Mouse (Mus musculus) midbrain, embryonic 13.5 days (tissue): ENCODE data around the gene Fbln2. TPM values are rescaled to one million over a fixed set of nuclear protein-coding genes. Genes with fewer than 3 reads are reported as not detected.

Source experiments
- ATAC-seq: fragments of 200-750 bp; cut with Nextera tagmentation; 2 replicates; pipeline ENCODE4 v1.8.0; 2017; ENCODE audit warnings: mild to moderate bottlenecking, moderate TSS enrichment, moderate library complexity
- H3K27ac ChIP-seq: fragments of 300-500 bp; sonication (generic); 2 replicates; pipeline ENCODE4 v1.5.1; 2015; ENCODE audit warnings: inconsistent platforms, mild to moderate bottlenecking, moderate library complexity
- H3K27me3 ChIP-seq: fragments of 300-500 bp; sonication (generic); 2 replicates; pipeline ENCODE4 v1.6.1; 2015; ENCODE audit warnings: mild to moderate bottlenecking, inconsistent platforms
- H3K36me3 ChIP-seq: fragments of 300-500 bp; sonication (generic); 2 replicates; pipeline ENCODE4 v1.6.1; 2015; ENCODE audit warnings: mild to moderate bottlenecking, inconsistent platforms
- H3K4me1 ChIP-seq: fragments of 300-500 bp; sonication (generic); replicated peaks from 2 replicates; pipeline ENCODE4 v1.6.1; 2015; ENCODE audit warnings: inconsistent platforms
- H3K4me2 ChIP-seq: fragments of 300-500 bp; sonication (generic); replicated peaks from 2 replicates; pipeline ENCODE4 v1.6.1; 2015; ENCODE audit warnings: moderate library complexity, mild to moderate bottlenecking, inconsistent platforms
- H3K4me3 ChIP-seq: fragments of 300-500 bp; sonication (generic); replicated peaks from 2 replicates; pipeline ENCODE4 v1.5.1; 2015; ENCODE audit warnings: mild to moderate bottlenecking, inconsistent platforms
- H3K9ac ChIP-seq: fragments of 300-500 bp; sonication (generic); replicated peaks from 2 replicates; pipeline ENCODE4 v1.6.1; 2015; ENCODE audit warnings: mild to moderate bottlenecking, inconsistent platforms
- H3K9me3 ChIP-seq: fragments of 300-500 bp; sonication (generic); 2 replicates; pipeline ENCODE4 v1.6.1; 2016; ENCODE audit warnings: mild to moderate bottlenecking, inconsistent platforms
- WGBS: fragments of 180-500 bp; shearing (Covaris S2); methylation state at CpG from one replicate; pipeline ENCODE4 v1.1.7; 2015; 5-methylcytosine and 5-hydroxymethylcytosine counted together
- polyA plus RNA-seq: library from polyadenylated mRNA; unstranded; fragments of >200 nt; fragmentation: Nextera tagmentation; extraction: Ambion mirVana; gene quantifications from 2 replicates; pipeline ENCODE4 v1.2.1, GENCODE M21; 2015

Fbln2 gene
- polyA plus RNA-seq, 1 experiment from 2014 or later: 11.1 TPM

DNA sequence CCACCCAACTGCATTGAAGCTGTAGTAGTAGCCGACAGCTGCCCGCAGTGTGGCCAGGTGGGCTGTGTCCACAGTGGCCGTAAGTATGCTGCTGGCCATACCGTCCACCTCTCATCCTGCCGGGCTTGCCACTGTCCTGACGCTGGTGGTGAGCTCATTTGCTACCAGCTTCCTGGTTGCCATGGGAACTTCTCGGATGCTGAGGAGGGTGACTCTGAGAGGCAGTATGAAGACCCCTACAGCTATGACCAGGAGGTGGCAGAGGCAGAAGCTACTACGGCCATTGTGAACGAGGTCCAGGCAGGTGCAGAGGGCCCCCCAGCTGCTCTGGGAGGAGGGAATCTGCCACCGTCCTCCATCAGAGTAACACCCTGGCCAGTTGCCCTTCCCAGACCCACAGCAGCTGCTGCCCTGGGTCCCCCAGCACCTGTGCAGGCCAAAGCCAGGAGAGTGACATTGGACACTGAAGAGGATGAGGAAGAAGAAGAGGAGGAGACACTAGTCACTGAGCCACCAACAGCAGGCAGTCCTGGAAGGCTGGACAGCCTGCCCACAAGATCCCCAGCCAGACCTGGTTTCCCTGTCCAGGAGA is 21.3 kb downstream of the Fbln2 start:
- Histone ChIP-seq H3K27me3 (no peaks in the 10 kb centered on the region), H3K4me3 (no peak overlapping the region), H3K4me1 (peaks cover 18% of the 10 kb centered on the region), H3K9me3 (no peaks in the 10 kb centered on the region), H3K36me3 (no peaks in the 10 kb centered on the region), H3K4me2 (no peak overlapping the region), H3K9ac (no peak overlapping the region), H3K27ac (no peak overlapping the region)
- WGBS: 60% methylated on average over 10 of the region's 10 CpGs
- ATAC-seq: no peak

DNA sequence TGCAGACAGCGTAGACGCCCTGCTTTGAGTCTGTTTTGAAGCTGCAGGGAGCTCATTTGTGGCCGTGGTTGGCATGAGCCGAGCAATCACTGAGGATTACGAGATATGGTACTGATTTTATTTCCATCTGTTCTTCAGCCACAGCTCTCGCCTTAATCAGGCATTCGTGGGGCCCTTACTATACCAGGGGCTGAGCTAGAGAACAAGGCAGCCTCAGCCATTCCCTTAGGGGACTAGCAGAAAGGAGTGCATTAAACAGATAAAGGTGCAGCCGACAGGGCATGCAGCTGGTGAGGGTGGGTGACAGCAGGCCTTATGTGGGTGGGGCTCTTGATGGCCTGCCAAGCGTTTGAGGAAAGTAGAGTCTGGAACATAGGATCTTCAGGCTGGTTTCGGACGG is 23.8 kb downstream of the Fbln2 start:
- no peaks in the 10 kb centered on the region for H3K36me3 ChIP-seq
- H3K27ac ChIP-seq: peak overlapping the region; percentile 45; the same call in 1 of the 2 replicates
- no peak overlapping the region for H3K4me3 ChIP-seq
- H3K4me2 ChIP-seq: no peak overlapping the region
- peak; percentile 49 for ATAC-seq
- no peaks in the 10 kb centered on the region for H3K27me3 ChIP-seq
- no peak overlapping the region for H3K9ac ChIP-seq
- no peaks in the 10 kb centered on the region for H3K9me3 ChIP-seq
- peaks cover 18% of the 10 kb centered on the region for H3K4me1 ChIP-seq
- WGBS: 50% methylated on average over 11 of the region's 11 CpGs

DNA sequence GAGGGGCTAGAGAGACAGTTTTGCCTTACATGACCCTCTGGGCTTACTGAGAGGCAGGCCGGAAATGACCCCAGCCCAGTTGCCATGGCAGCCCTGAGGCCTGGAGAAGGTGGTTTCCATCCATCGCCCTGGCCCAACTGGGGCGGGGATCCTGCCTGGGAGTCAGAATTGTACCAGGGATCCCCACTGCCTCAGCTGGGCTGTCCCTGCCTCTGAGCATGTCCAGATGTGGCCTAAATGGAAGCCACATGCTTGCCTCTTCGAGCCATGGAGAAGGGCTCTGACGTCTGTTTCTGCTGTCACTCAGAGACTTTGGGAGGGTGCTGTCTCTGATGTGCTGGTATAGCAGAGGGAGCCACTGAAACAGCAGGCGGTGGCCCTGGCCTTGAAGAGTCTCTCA is 24.2 kb downstream of the Fbln2 start:
- no peaks in the 10 kb centered on the region for H3K9me3 ChIP-seq
- WGBS: 58% methylated on average over 6 of the region's 6 CpGs
- no peaks in the 10 kb centered on the region for H3K36me3 ChIP-seq
- no peak overlapping the region for H3K4me2 ChIP-seq
- no peak overlapping the region for H3K4me3 ChIP-seq
- H3K9ac ChIP-seq: no peak overlapping the region
- peaks cover 18% of the 10 kb centered on the region for H3K4me1 ChIP-seq
- no peaks in the 10 kb centered on the region for H3K27me3 ChIP-seq
- H3K27ac ChIP-seq: no peak overlapping the region; the same call in 1 of the 2 replicates
- ATAC-seq: peak; percentile 31; the same call in 1 of the 2 replicates

DNA sequence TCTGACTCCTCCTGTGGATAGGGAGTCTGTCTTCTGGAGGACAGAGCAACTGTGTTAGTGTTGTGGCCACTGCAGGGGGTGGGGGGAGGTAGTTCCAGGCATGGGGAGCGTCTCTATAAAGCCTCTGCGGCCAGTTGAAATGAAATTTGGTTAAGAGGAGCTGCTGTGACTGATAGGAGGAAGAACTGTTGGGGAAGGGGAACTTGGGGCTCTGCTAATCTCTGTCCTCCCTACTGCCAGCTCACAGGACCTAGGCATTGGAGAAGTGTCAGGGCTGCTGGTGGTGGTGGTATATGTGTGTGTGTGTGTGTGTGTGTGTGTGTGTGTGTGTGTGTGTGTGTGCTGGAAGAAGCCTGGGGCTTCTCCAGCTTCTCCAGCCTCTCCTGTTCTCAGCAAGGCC is 25.0 kb downstream of the Fbln2 start:
- peaks cover 3% of the 10 kb centered on the region; the same call in 1 of the 2 replicates for H3K27me3 ChIP-seq
- no peaks in the 10 kb centered on the region for H3K9me3 ChIP-seq
- H3K27ac ChIP-seq: no peak overlapping the region
- WGBS: 66% methylated on average over 2 of the region's 2 CpGs
- no peak for ATAC-seq
- H3K4me2 ChIP-seq: no peak overlapping the region
- peaks cover 18% of the 10 kb centered on the region for H3K4me1 ChIP-seq
- no peaks in the 10 kb centered on the region for H3K36me3 ChIP-seq
- H3K9ac ChIP-seq: no peak overlapping the region
- H3K4me3 ChIP-seq: no peak overlapping the region

DNA sequence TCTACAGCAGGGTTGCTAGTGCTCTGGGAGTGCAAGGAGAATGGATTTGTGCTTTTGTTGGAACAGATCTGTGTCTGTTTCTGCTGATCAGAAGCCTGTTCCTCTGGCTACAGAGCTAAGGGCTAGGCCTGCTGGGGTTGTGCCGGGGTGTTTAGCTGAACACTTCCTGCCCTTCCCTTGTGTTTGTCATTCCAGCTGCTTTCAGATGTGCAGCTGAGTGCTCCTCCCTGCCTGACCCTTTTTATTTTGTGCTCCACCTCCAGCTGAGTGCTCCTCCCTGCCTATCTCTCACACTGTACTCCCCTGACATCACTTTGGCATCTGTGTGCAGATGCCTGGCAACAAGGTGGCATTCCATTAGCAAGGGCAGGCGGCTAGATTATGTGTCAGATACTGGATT is 28.3 kb downstream of the Fbln2 start:
- WGBS: 69% methylated on average over 2 of the region's 2 CpGs
- H3K9me3 ChIP-seq: no peaks in the 10 kb centered on the region
- H3K36me3 ChIP-seq: no peaks in the 10 kb centered on the region
- ATAC-seq: no peak
- 0 out of 2 replicates have a peak overlapping the region, but pooled peaks have one; percentile 5 for H3K27ac ChIP-seq
- H3K9ac ChIP-seq: no peak overlapping the region
- H3K4me1 ChIP-seq: peaks cover 16% of the 10 kb centered on the region
- no peak overlapping the region for H3K4me3 ChIP-seq
- H3K27me3 ChIP-seq: peaks cover 7% of the 10 kb centered on the region; the same call in 1 of the 2 replicates
- H3K4me2 ChIP-seq: no peak overlapping the region

DNA sequence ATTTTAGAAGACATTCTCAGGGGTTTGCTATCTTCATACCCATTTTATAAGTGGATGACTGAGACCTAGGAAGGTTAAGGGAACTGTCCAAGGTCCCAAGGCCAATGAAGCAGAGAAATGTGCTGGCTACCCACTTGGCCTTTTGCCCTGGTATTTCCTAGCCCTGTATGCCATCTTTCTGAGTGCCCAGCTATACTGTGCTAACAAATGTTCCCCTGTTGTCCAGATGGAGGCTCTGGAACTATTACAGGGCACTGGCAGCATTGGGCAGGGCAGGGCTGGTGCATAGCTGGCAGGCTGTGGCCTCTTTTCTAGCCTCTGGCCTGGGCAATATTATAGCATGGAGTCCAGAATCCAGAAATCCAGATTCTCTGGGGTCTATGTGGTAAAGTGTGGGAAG is 28.7 kb downstream of the Fbln2 start:
- Histone ChIP-seq H3K27me3 (peaks cover 7% of the 10 kb centered on the region; the same call in 1 of the 2 replicates), H3K36me3 (no peaks in the 10 kb centered on the region), H3K4me1 (peaks cover 16% of the 10 kb centered on the region), H3K9me3 (no peaks in the 10 kb centered on the region), H3K4me3 (no peak overlapping the region), H3K9ac (no peak overlapping the region), H3K4me2 (no peak overlapping the region), H3K27ac (no peak overlapping the region)
- ATAC-seq: no peak

DNA sequence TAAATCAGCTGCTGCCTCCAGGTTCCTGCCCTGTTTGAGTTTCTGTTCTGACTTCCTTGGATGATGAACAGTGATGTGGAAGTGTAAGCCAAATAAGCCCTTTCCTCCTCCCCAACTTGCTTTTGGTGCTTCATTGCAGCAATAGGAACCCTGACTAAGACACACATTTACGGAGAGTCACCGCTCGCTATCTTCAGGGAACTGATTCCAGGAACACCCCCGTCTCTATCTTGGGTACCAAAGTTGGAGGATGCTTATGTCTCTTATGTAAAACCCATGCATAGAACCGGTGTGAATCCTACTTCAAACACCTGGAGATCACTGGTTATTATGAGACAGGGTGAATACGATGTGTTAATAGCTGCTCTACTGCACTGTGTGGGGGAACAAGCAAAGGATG is 31.1 kb downstream of the Fbln2 start:
- no peaks in the 10 kb centered on the region for H3K36me3 ChIP-seq
- H3K27me3 ChIP-seq: peaks cover 13% of the 10 kb centered on the region; the same call in 1 of the 2 replicates
- no peak for ATAC-seq
- H3K4me3 ChIP-seq: no peak overlapping the region
- H3K4me1 ChIP-seq: peaks cover 8% of the 10 kb centered on the region
- 88% methylated on average over 6 of the region's 6 CpGs for WGBS
- H3K9ac ChIP-seq: no peak overlapping the region
- no peak overlapping the region for H3K27ac ChIP-seq
- no peaks in the 10 kb centered on the region for H3K9me3 ChIP-seq
- no peak overlapping the region for H3K4me2 ChIP-seq

DNA sequence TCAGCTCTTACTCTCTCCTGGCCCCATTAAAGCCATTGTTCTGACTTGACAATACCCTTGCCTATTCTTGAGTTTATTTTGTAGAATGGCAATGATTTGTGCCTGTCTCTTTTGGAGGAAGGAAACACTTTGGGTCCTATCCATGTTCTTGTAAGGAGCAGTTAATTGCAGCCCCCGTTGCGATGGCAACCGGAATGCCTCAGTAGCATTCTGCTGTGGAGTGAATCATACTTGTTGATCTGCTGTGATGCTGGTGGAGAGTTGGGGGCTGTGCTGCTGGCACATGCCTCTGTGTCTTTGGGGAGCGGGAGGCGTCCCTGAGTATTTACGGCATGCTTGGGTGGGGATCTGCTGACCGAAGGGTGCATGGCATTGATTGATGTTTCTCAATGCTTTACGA is 32.1 kb downstream of the Fbln2 start:
- ATAC-seq: no peak
- H3K27me3 ChIP-seq: peaks cover 14% of the 10 kb centered on the region; the same call in 1 of the 2 replicates
- no peak overlapping the region for H3K9ac ChIP-seq
- H3K9me3 ChIP-seq: no peaks in the 10 kb centered on the region
- WGBS: 79% methylated on average over 8 of the region's 8 CpGs
- no peak overlapping the region for H3K4me2 ChIP-seq
- H3K27ac ChIP-seq: no peak overlapping the region
- no peaks in the 10 kb centered on the region for H3K36me3 ChIP-seq
- peaks cover 8% of the 10 kb centered on the region for H3K4me1 ChIP-seq
- no peak overlapping the region for H3K4me3 ChIP-seq

DNA sequence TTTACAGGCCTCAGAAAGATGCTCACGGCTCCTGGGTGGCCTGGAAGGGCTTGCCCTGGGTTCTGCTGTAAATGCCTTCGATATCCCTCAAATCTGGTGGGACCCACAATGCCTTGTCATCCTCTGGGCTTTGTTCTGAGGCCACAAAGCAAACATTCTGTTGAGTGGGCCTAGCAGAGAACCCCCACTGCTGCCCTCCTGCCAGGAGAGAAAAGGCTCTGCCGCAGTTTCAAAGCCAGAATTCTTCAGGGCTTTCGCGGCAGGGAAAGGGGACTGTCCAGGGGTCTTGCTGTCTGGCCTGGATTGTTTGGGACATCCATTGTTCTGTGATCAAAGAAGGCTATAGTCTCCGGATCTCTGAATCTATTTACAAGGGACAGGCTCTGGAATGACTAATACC is 33.1 kb downstream of the Fbln2 start:
- Histone ChIP-seq H3K27ac (no peak overlapping the region), H3K4me3 (no peak overlapping the region), H3K9me3 (no peaks in the 10 kb centered on the region), H3K4me2 (no peak overlapping the region), H3K9ac (no peak overlapping the region), H3K4me1 (peaks cover 8% of the 10 kb centered on the region), H3K27me3 (peaks cover 14% of the 10 kb centered on the region; the same call in 1 of the 2 replicates), H3K36me3 (no peaks in the 10 kb centered on the region)
- WGBS: 3% methylated on average over 6 of the region's 6 CpGs
- no peak for ATAC-seq

DNA sequence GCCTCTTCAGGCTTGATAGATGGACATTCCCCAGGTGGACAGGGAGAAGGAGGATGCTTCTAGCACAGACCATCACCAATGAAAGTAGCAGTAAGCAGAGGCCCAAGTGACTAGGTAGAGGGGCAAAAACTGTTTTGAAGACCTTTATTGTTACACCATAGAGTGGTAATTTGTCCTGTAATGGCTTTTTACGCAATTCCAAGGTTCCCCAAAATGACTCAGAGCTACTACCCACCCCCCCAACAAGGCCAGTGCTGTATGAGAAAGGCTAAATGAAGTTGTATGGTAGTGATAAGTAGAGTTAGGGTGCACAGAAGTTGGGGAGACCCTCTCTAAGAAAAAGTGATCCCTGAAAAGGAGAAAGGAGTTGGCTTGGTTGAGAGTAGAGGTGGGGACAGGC is 35.1 kb downstream of the Fbln2 start:
- Histone ChIP-seq H3K4me1 (peaks cover 8% of the 10 kb centered on the region), H3K4me2 (no peak overlapping the region), H3K36me3 (no peaks in the 10 kb centered on the region), H3K9ac (no peak overlapping the region), H3K27ac (no peak overlapping the region), H3K4me3 (no peak overlapping the region), H3K27me3 (0 out of 2 replicates have a peak, but pooled peaks cover 10% of the 10 kb centered on the region), H3K9me3 (no peaks in the 10 kb centered on the region)
- no peak for ATAC-seq
- 94% methylated on average over 1 of the region's 1 CpGs for WGBS

DNA sequence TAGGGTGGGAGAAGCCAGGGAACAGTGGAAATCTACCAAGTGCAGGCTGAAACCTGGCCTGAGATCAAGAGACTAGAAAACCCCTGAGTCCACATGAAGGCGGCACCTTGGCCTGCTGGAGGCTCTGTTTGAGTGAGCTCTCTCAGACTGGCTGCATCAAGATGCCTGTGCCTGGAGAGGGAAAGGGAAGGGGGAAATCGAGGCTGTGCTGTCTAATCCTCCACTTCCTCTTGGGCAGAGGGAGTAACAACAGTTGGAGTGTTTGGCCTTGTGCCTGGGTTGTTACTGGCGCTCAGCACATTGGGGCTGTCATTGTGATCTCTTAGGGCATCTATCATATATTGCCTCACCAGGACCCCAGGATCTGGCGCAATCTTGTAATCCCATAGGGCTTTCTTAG is 36.4 kb downstream of the Fbln2 start:
- H3K4me2 ChIP-seq: no peak overlapping the region
- 0 out of 2 replicates have a peak, but pooled peaks cover 7% of the 10 kb centered on the region for H3K27me3 ChIP-seq
- peaks cover 8% of the 10 kb centered on the region for H3K4me1 ChIP-seq
- 91% methylated on average over 4 of the region's 4 CpGs for WGBS
- no peak overlapping the region for H3K4me3 ChIP-seq
- no peak overlapping the region for H3K9ac ChIP-seq
- H3K27ac ChIP-seq: no peak overlapping the region
- H3K9me3 ChIP-seq: no peaks in the 10 kb centered on the region
- H3K36me3 ChIP-seq: no peaks in the 10 kb centered on the region
- no peak for ATAC-seq

DNA sequence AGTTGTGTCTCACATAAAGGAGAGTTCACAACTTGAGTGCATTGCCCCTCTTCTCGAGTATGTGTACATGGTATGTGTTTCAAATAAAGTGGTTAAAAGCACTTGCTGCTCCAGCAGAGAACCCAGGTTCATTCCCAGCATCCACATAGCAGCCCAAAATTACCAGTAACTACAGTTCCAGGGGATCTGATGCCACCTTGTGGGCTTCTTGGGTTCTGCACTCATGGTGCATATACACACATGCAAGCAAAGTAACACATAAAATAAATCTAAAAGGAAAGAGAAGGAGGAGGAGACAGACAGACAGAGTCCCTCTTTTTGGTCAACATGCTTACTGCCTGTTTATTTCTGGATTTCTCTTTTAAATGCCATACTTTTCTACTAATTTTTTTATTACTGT is 37.5 kb downstream of the Fbln2 start:
- Histone ChIP-seq H3K4me2 (no peak overlapping the region), H3K27ac (no peak overlapping the region), H3K9ac (no peak overlapping the region), H3K27me3 (0 out of 2 replicates have a peak, but pooled peaks cover 7% of the 10 kb centered on the region), H3K9me3 (no peaks in the 10 kb centered on the region), H3K4me3 (no peak overlapping the region), H3K4me1 (peaks cover 8% of the 10 kb centered on the region), H3K36me3 (no peaks in the 10 kb centered on the region)
- 80% methylated on average over 1 of the region's 1 CpGs for WGBS
- no peak for ATAC-seq
